Mouse (Mus musculus): ENCODE measurements around the gene Taf1a.
"Not testable (repeated sequence)": the region's sequence is repeated elsewhere in the genome, so short reads cannot be mapped to it uniquely, and the experiment has no call there.

The Taf1a gene

GRCm38 (mm10) chr1:183388426-183389406 is at the start of gene Taf1a:
Gene Taf1a, plus strand, starts transcription at chr1:183388981.
- peak; percentile 96 for DNase-seq

- not testable (repeated sequence) for DNase-seq
Measured at GRCm38 (mm10) chr1:183342902-183343301, 45.9 kb upstream of the Taf1a start.

- peak; percentile 93 for DNase-seq
Measured at GRCm38 (mm10) chr1:183344886-183345816, 43.6 kb upstream of the Taf1a start.

GRCm38 (mm10) chr1:183345817-183346195 is 43.0 kb upstream of the Taf1a start:
- no peak for DNase-seq

- peak; percentile 87 for DNase-seq
Measured at GRCm38 (mm10) chr1:183349840-183350239, 38.9 kb upstream of the Taf1a start.

GRCm38 (mm10) chr1:183358901-183359300 is 29.9 kb upstream of the Taf1a start:
- DNase-seq, result no peak

GRCm38 (mm10) chr1:183362301-183362700 is 26.5 kb upstream of the Taf1a start:
- DNase-seq, result no peak

- DNase-seq, result no peak
Measured at GRCm38 (mm10) chr1:183362729-183363576, 25.8 kb upstream of the Taf1a start.

GRCm38 (mm10) chr1:183363577-183363867 is 25.3 kb upstream of the Taf1a start:
- DNase-seq, result no peak

GRCm38 (mm10) chr1:183366361-183366760 is 22.4 kb upstream of the Taf1a start:
- no peak for DNase-seq

GRCm38 (mm10) chr1:183368601-183369400 is 20.0 kb upstream of the Taf1a start:
- no peak for DNase-seq

GRCm38 (mm10) chr1:183369427-183370014 is 19.3 kb upstream of the Taf1a start, which contains the start of gene Mia3:
Gene Mia3, minus strand, starts transcription at chr1:183369553.
- DNase-seq, result peak; percentile 96

GRCm38 (mm10) chr1:183374728-183375127 is 14.1 kb upstream of the Taf1a start:
- no peak for DNase-seq

- no peak for DNase-seq
Measured at GRCm38 (mm10) chr1:183377045-183377444, 11.7 kb upstream of the Taf1a start.

GRCm38 (mm10) chr1:183378321-183378941 is 10.3 kb upstream of the Taf1a start:
- DNase-seq, result no peak

- DNase-seq, result not testable (repeated sequence)
Measured at GRCm38 (mm10) chr1:183379376-183379775, 9.4 kb upstream of the Taf1a start.

GRCm38 (mm10) chr1:183381816-183382215 is 7.0 kb upstream of the Taf1a start:
- no peak for DNase-seq

GRCm38 (mm10) chr1:183382621-183383020 is 6.2 kb upstream of the Taf1a start:
- DNase-seq, result no peak

- not testable (repeated sequence) for DNase-seq
Measured at GRCm38 (mm10) chr1:183387421-183387820, 1.4 kb upstream of the Taf1a start.

- no peak for DNase-seq
Measured at GRCm38 (mm10) chr1:183403396-183403795, 14.6 kb downstream of the Taf1a start.

Measured in retina, postnatal 1 day (tissue).